Mouse (Mus musculus) stomach, embryonic 16.5 days (tissue): ENCODE results near the gene Tra2b. TPM values are rescaled to one million over a fixed set of nuclear protein-coding genes. Genes with fewer than 3 reads are reported as not detected.
"Not testable (repeated sequence)": the region's sequence is repeated elsewhere in the genome, so short reads cannot be mapped to it uniquely, and the experiment has no call there.

Source experiments
- ATAC-seq: fragments of 200-750 bp; cut with Nextera tagmentation; 2 replicates; pipeline ENCODE4 v1.8.0; 2017; ENCODE audit warnings: moderate number of reproducible peaks, moderate TSS enrichment; ENCODE audit not compliant: insufficient read depth, low FRiP score
- H3K27ac ChIP-seq: fragments of 300-500 bp; sonication (generic); 2 replicates; pipeline ENCODE4 v1.5.1; 2014; ENCODE audit warnings: low read length
- H3K27me3 ChIP-seq: fragments of 300-500 bp; sonication (generic); 2 replicates; pipeline ENCODE4 v1.6.1; 2014; ENCODE audit warnings: low read length, control low read depth, mixed read lengths; ENCODE audit not compliant: control insufficient read depth, insufficient read depth
- H3K36me3 ChIP-seq: fragments of 300-500 bp; sonication (generic); 2 replicates; pipeline ENCODE4 v1.6.1; 2014; ENCODE audit warnings: low read length; ENCODE audit not compliant: control insufficient read depth, insufficient read depth
- H3K4me1 ChIP-seq: fragments of 300-500 bp; sonication (generic); 2 replicates; pipeline ENCODE4 v1.6.1; 2014; ENCODE audit warnings: low read length, control low read depth, mixed read lengths; ENCODE audit not compliant: control insufficient read depth, insufficient read depth
- H3K4me2 ChIP-seq: fragments of 300-500 bp; sonication (generic); 2 replicates; pipeline ENCODE4 v1.6.1; 2014; ENCODE audit warnings: low read depth, low read length, mixed read lengths
- H3K4me3 ChIP-seq: fragments of 300-500 bp; sonication (generic); replicated peaks from 2 replicates; pipeline ENCODE4 v1.5.1; 2014; ENCODE audit warnings: mild to moderate bottlenecking, low read length
- H3K9ac ChIP-seq: fragments of 300-500 bp; sonication (generic); 2 replicates; pipeline ENCODE4 v1.6.1; 2014; ENCODE audit warnings: low read length
- H3K9me3 ChIP-seq: fragments of 300-500 bp; sonication (generic); replicated peaks from 2 replicates; pipeline ENCODE4 v1.6.1; 2016; ENCODE audit warnings: low read length, control low read depth; ENCODE audit not compliant: control insufficient read depth
- WGBS: fragments of 180-500 bp; shearing (Covaris S2); extraction: QIAGEN DNeasy Blood & Tissue Kit; methylation state at CpG from one replicate; pipeline ENCODE4 v1.1.7; 2014; 5-methylcytosine and 5-hydroxymethylcytosine counted together
- polyA plus RNA-seq: library from polyadenylated mRNA; unstranded; fragments of >200 nt; fragmentation: Nextera tagmentation; extraction: Ambion mirVana; gene quantifications from 2 replicates; pipeline ENCODE4 v1.2.1, GENCODE M21; 2015

Tra2b gene
- polyA plus RNA-seq: 309 and 321 TPM in 2 replicates

- Histone ChIP-seq H3K4me1 (peaks cover 12% of the 10 kb centered on the region), H3K36me3 (no peaks in the 10 kb centered on the region), H3K4me3 (peak within 1 kb of the TSS; percentile 89), H3K9me3 (no peaks in the 10 kb centered on the region), H3K4me2 (peak within 1 kb of the TSS; percentile 89), H3K27me3 (no peaks in the 10 kb centered on the region), H3K9ac (peak within 1 kb of the TSS; percentile 93), H3K27ac (peak within 1 kb of the TSS; percentile 95)
- peak; percentile 99 for ATAC-seq
- under 1% methylated on average over 38 of the region's 38 CpGs for WGBS
Observed at GRCm38 (mm10) chr16:22265849-22266376, at the start of gene Tra2b. Gene Tra2b (minus strand): TSS chr16:22266005.

GRCm38 (mm10) chr16:22310649-22311048, 44.8 kb upstream of the Tra2b start:
- 21% methylated on average over 1 of the region's 1 CpGs for WGBS
- Histone ChIP-seq H3K36me3 (no peaks in the 10 kb centered on the region), H3K27me3 (no peaks in the 10 kb centered on the region), H3K4me3 (no peak overlapping the region), H3K4me1 (no peaks in the 10 kb centered on the region), H3K4me2 (no peak overlapping the region), H3K9ac (no peak overlapping the region), H3K9me3 (no peaks in the 10 kb centered on the region), H3K27ac (no peak overlapping the region)
- ATAC-seq: no peak

GRCm38 (mm10) chr16:22302606-22303005, 36.8 kb upstream of the Tra2b start:
- Histone ChIP-seq H3K4me1 (no peaks in the 10 kb centered on the region), H3K9me3 (no peaks in the 10 kb centered on the region), H3K27me3 (no peaks in the 10 kb centered on the region), H3K27ac (no peak overlapping the region), H3K4me3 (no peak overlapping the region), H3K9ac (no peak overlapping the region), H3K4me2 (no peak overlapping the region), H3K36me3 (no peaks in the 10 kb centered on the region)
- 26% methylated on average over 5 of the region's 5 CpGs for WGBS
- ATAC-seq: no peak

DNA sequence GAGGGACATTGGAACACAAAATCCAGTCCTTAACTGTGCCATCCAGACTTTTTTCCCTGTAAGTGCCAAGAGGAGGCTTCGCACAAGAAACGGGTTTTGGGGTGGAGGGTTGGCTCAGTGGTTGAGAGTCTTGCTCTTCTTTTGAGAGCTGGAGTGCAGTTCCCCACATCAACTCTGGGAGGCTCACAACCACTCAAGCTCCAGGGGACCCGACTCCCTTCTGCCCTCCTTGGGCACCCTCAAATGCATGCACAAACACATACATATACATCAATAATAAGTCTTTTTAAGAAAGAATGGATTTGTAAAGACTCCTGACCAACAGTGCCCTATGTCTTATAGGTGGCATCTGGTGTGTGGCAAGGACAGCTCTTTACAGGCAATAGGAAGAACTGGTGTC, 35.6 kb upstream of the Tra2b start:
- 65% methylated on average over 3 of the region's 3 CpGs for WGBS
- Histone ChIP-seq H3K9ac (no peak overlapping the region), H3K9me3 (no peaks in the 10 kb centered on the region), H3K4me2 (no peak overlapping the region), H3K27me3 (no peaks in the 10 kb centered on the region), H3K36me3 (no peaks in the 10 kb centered on the region), H3K4me1 (no peaks in the 10 kb centered on the region), H3K27ac (no peak overlapping the region), H3K4me3 (no peak overlapping the region)
- no peak for ATAC-seq

DNA sequence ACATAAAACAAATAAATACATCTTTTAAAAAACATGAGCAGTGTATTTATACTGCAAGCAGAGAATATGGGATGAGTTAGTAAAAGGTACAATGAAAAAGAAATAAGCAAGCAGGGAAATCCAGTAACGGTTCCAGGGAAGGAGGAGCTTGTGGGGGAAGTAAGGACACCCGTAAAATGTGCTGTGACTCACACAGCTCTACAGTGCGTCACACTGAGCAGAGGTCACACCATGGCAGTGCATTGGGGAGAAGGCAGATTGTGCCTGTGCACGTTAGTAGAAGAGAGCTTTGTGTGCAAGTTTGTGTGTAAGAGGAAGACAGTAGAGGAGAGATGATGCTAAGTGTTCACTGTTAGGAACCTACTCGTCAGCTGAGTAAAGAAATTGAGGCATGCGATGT, 31.1 kb upstream of the Tra2b start:
- H3K9ac ChIP-seq: no peak overlapping the region
- H3K27ac ChIP-seq: no peak overlapping the region
- 67% methylated on average over 6 of the region's 6 CpGs for WGBS
- H3K4me3 ChIP-seq: no peak overlapping the region
- no peaks in the 10 kb centered on the region for H3K27me3 ChIP-seq
- H3K4me2 ChIP-seq: no peak overlapping the region
- no peaks in the 10 kb centered on the region for H3K9me3 ChIP-seq
- no peaks in the 10 kb centered on the region for H3K4me1 ChIP-seq
- no peak for ATAC-seq
- no peaks in the 10 kb centered on the region for H3K36me3 ChIP-seq

DNA sequence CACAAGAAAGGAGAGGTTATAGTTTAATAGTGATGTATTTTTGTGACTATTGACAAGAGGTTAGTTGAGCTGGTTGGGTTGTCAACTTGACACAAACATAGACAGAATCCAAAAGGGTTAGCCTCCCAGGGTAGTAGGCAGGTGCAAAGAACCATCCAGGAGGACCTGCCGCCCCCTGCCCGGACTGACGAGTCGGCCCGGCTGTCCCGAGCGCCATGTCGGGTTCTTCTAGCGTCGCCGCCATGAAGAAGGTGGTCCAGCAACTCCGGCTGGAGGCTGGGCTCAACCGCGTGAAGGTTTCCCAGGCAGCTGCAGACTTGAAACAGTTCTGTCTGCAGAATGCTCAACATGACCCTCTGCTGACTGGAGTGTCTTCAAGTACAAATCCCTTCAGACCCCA, 29.0 kb upstream of the Tra2b start:
- not testable (repeated sequence) for H3K4me2 ChIP-seq, H3K36me3 ChIP-seq, ATAC-seq, H3K27ac ChIP-seq, H3K9ac ChIP-seq, H3K27me3 ChIP-seq, H3K9me3 ChIP-seq, H3K4me1 ChIP-seq, H3K4me3 ChIP-seq
- 94% methylated on average over 14 of the region's 14 CpGs for WGBS

- Histone ChIP-seq H3K36me3 (no peaks in the 10 kb centered on the region), H3K4me1 (no peaks in the 10 kb centered on the region), H3K4me3 (no peak overlapping the region), H3K9ac (no peak overlapping the region), H3K9me3 (0 out of 2 replicates have a peak, but pooled peaks cover 3% of the 10 kb centered on the region), H3K27ac (no peak overlapping the region), H3K27me3 (no peaks in the 10 kb centered on the region), H3K4me2 (no peak overlapping the region)
- WGBS: 60% methylated on average over 2 of the region's 2 CpGs
- no peak for ATAC-seq
Observed at GRCm38 (mm10) chr16:22293600-22293999, 27.8 kb upstream of the Tra2b start.

DNA sequence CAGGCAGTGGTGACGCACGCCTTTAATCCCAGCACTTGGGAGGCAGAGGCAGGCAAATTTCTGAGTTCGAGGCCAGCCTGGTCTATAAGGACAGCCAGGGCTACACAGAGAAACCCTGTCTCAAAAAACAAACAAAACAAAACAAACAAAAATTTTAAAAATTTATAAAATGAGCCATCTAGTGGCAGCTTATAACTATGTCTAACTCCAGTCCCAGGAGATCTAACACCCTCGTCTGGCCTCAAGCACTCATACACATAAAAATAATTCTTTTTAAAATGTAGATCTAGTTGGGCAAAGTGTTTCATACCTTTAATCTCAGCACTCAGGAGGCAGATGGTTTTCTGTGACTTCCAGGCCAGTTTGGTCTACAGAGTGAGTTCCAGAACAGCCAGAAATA, 26.6 kb upstream of the Tra2b start:
- Histone ChIP-seq H3K9me3 (0 out of 2 replicates have a peak, but pooled peaks cover 3% of the 10 kb centered on the region), H3K27me3 (no peaks in the 10 kb centered on the region), H3K4me3 (no peak overlapping the region), H3K4me2 (no peak overlapping the region), H3K4me1 (no peaks in the 10 kb centered on the region), H3K27ac (no peak overlapping the region), H3K9ac (no peak overlapping the region), H3K36me3 (no peaks in the 10 kb centered on the region)
- ATAC-seq: no peak
- WGBS: 90% methylated on average over 4 of the region's 4 CpGs

DNA sequence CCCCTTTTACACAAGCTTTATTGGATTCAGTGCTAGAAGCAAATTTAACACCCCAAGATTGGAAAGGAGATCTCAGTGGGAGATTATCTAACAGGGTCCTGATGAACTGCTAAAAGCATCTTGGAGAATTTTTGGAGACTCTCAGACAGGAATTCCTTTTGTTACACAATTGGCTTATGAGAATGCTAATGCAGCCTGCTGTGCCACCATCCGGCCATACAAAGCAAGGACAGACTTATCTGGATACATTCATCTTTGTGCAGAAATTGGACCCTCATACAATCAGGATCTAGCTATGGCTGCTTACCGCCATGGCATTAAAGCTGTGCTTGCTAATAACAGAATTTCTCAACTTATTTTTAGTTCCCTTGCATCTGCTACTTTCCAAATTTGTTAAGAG, 23.8 kb upstream of the Tra2b start:
- no peaks in the 10 kb centered on the region for H3K4me1 ChIP-seq
- H3K9me3 ChIP-seq: 0 out of 2 replicates have a peak, but pooled peaks cover 3% of the 10 kb centered on the region
- no peaks in the 10 kb centered on the region for H3K27me3 ChIP-seq
- no peak overlapping the region for H3K9ac ChIP-seq
- H3K36me3 ChIP-seq: no peaks in the 10 kb centered on the region
- H3K27ac ChIP-seq: no peak overlapping the region
- ATAC-seq: no peak
- H3K4me2 ChIP-seq: no peak overlapping the region
- WGBS: 70% methylated on average over 2 of the region's 2 CpGs
- H3K4me3 ChIP-seq: no peak overlapping the region
